Mouse (Mus musculus) CH12.LX (cell line): ENCODE results near the gene Cox19.

Experiments
- CTCF ChIP-seq, 2 experiments: IDR thresholded peaks in 1 of 2; conservative IDR thresholded peaks in 1 of 2; 2 replicates each; pipeline ENCODE4 v1.5.1; 2011 to 2012; ENCODE audit warnings: low read depth in 2 of 2, low read length in 2 of 2, improper control_type of control experiment in 1 of 2, inconsistent platforms in 1 of 2, mild to moderate bottlenecking in 1 of 2, moderate library complexity in 1 of 2
- ETS1 ChIP-seq: conservative IDR thresholded peaks from 2 replicates; pipeline ENCODE4 v1.6.1; 2012; ENCODE audit warnings: low read depth, mild to moderate bottlenecking, inconsistent platforms, low read length, improper control_type of control experiment, moderate library complexity
- MAFK ChIP-seq: IDR thresholded peaks from 2 replicates; pipeline ENCODE4 v1.6.1; 2011; ENCODE audit warnings: low read length, improper control_type of control experiment; ENCODE audit not compliant: insufficient replicate concordance
- MAX ChIP-seq: IDR thresholded peaks from 2 replicates; pipeline ENCODE4 v1.6.1; 2011; ENCODE audit warnings: low read length, improper control_type of control experiment
- MEF2A ChIP-seq: IDR thresholded peaks from 2 replicates; pipeline ENCODE4 v1.6.1; 2014; ENCODE audit warnings: low read depth, mild to moderate bottlenecking, inconsistent platforms, low read length, improper control_type of control experiment, borderline replicate concordance
- POLR2A ChIP-seq: IDR thresholded peaks from 2 replicates; pipeline ENCODE4 v1.6.1; 2011; ENCODE audit warnings: low read depth, mild to moderate bottlenecking, improper control_type of control experiment, low read length

GRCm38 (mm10) chr5:139397359-139397916 lies 46.2 kb upstream of the Cox19 start:
- TF ChIP-seq CTCF (conservative IDR thresholded peaks at IDR 0.05 in 1 of 2, IDR thresholded peaks at IDR 0.05 in 1 of 2; ENCODE audit: low read depth in 2 of 2, low read length in 2 of 2) (no peak), MAFK (no peak), MAX (no peak), ETS1 (no peak), MEF2A (no peak), POLR2A (no peak)
